In genomic region chr11:49710664-49711063, GRCm38 (mm10) we compare ENCODE assay signal across 8 mouse cellular contexts. TPM values are rescaled to one million over a fixed set of nuclear protein-coding genes. Genes with fewer than 3 reads are reported as not detected.
DNase-seq lines count a peak whose midpoint lies in the region; ATAC-seq and TF ChIP-seq lines count a peak whose summit lies in the region.

No protein-coding gene starts in this region.

- H3K27me3 ChIP-seq in heart, postnatal 0 days (ENCODE audit: control insufficient read depth, insufficient read depth, low read length), result no peaks in the 10 kb centered on the region
- H3K27me3 ChIP-seq in embryonic facial prominence, embryonic 14.5 days (replicated peaks; ENCODE audit: control insufficient read depth, insufficient read depth, low read length), result no peaks in the 10 kb centered on the region
- H3K27me3 ChIP-seq in intestine, embryonic 14.5 days (replicated peaks; ENCODE audit: control insufficient read depth, insufficient read depth, low read length), result no peaks in the 10 kb centered on the region
- no peaks in the 10 kb centered on the region for H3K27me3 ChIP-seq in midbrain, embryonic 14.5 days (ENCODE audit: control insufficient read depth, insufficient read depth, low read length)

- peaks cover 13% of the 10 kb centered on the region for H3K36me3 ChIP-seq in heart, postnatal 0 days (replicated peaks; ENCODE audit: control insufficient read depth, insufficient read depth, low read length)
- H3K36me3 ChIP-seq in embryonic facial prominence, embryonic 14.5 days (ENCODE audit: control insufficient read depth, insufficient read depth, low read length), result peaks cover 23% of the 10 kb centered on the region
- H3K36me3 ChIP-seq in intestine, embryonic 14.5 days (ENCODE audit: control insufficient read depth, insufficient read depth, low read length), result peaks cover 26% of the 10 kb centered on the region; the same call in 1 of the 2 replicates
- H3K36me3 ChIP-seq in midbrain, embryonic 14.5 days (ENCODE audit: control insufficient read depth, insufficient read depth, low read length), result peaks cover 9% of the 10 kb centered on the region; the same call in 1 of the 2 replicates

- no peak overlapping the region for H3K9ac ChIP-seq in heart, postnatal 0 days (replicated peaks; ENCODE audit: low read depth, low read length)
- peak overlapping the region; percentile 98; the same call in 1 of the 2 replicates for H3K9ac ChIP-seq in embryonic facial prominence, embryonic 14.5 days (ENCODE audit: low read depth, low read length)
- H3K9ac ChIP-seq in intestine, embryonic 14.5 days (ENCODE audit: low read length), result 0 out of 2 replicates have a peak overlapping the region, but pooled peaks have one; percentile 98
- H3K9ac ChIP-seq in midbrain, embryonic 14.5 days (replicated peaks; ENCODE audit: low read length), result 0 out of 2 replicates have a peak overlapping the region, but pooled peaks have one; percentile 12

- no peak for TF ChIP-seq EP300 in heart, postnatal 0 days (IDR thresholded peaks at IDR 0.05; ENCODE audit: low read depth)

- intact Hi-C loops in left cerebral cortex, adult 2 months (cut with DNase I), result loop anchor here (5.0 to 10.0 kb wide), 3 partner anchors 58 to 876 kb away; partner anchors contain the start of gene Mapk9

- H3K9me3 ChIP-seq in heart, postnatal 0 days (replicated peaks; ENCODE audit: control insufficient read depth, low read length), result no peaks in the 10 kb centered on the region
- no peaks in the 10 kb centered on the region for H3K9me3 ChIP-seq in embryonic facial prominence, embryonic 14.5 days (ENCODE audit: control insufficient read depth, low read length)
- no peaks in the 10 kb centered on the region for H3K9me3 ChIP-seq in intestine, embryonic 14.5 days (ENCODE audit: control insufficient read depth, low read length)
- H3K9me3 ChIP-seq in midbrain, embryonic 14.5 days (ENCODE audit: control insufficient read depth, low read length), result no peaks in the 10 kb centered on the region

- H3K4me2 ChIP-seq in heart, postnatal 0 days (ENCODE audit: low read depth, low read length), result peak overlapping the region; percentile 79; the same call in 1 of the 2 replicates
- H3K4me2 ChIP-seq in embryonic facial prominence, embryonic 14.5 days (ENCODE audit: low read depth, low read length), result peak overlapping the region; percentile 72
- H3K4me2 ChIP-seq in intestine, embryonic 14.5 days (ENCODE audit: low read length), result peak overlapping the region; percentile 66
- H3K4me2 ChIP-seq in midbrain, embryonic 14.5 days (ENCODE audit: low read length), result peak overlapping the region; percentile 72

- no peak for DNase-seq in heart, postnatal 0 days (ENCODE audit: low spot score)
- no peak for DNase-seq in heart, adult 18-20 months
- no peak for DNase-seq in embryonic facial prominence, embryonic 14.5 days (ENCODE audit: low spot score)
- no peak for DNase-seq in intestine, embryonic 14.5 days (ENCODE audit: low spot score)
- DNase-seq in midbrain, embryonic 14.5 days, result no peak
- no peak for DNase-seq in left cerebral cortex, adult 2 months (ENCODE audit: extremely low spot score in 1 of 2, low spot score in 2 of 2)
- no peak for DNase-seq in adrenal gland, postnatal 36 days
- DNase-seq in adrenal gland, postnatal 14 days, result no peak

- H3K27ac ChIP-seq in heart, postnatal 0 days (ENCODE audit: low read depth), result no peak overlapping the region
- no peak overlapping the region for H3K27ac ChIP-seq in embryonic facial prominence, embryonic 14.5 days (replicated peaks; ENCODE audit: low read depth, low read length)
- H3K27ac ChIP-seq in intestine, embryonic 14.5 days (ENCODE audit: low read depth), result no peak overlapping the region
- no peak overlapping the region for H3K27ac ChIP-seq in midbrain, embryonic 14.5 days (replicated peaks; ENCODE audit: low read depth, low read length)
- no peak overlapping the region for H3K27ac ChIP-seq in left cerebral cortex, adult 2 months

- TF ChIP-seq CTCF in heart, postnatal 0 days (IDR thresholded peaks at IDR 0.05; ENCODE audit: low read depth), result no peak
- TF ChIP-seq CTCF in left cerebral cortex, adult 2 months (IDR thresholded peaks at IDR 0.05), result no peak

- H3K4me1 ChIP-seq in heart, postnatal 0 days (ENCODE audit: control insufficient read depth, insufficient read depth), result peaks cover 15% of the 10 kb centered on the region; the same call in 1 of the 2 replicates
- H3K4me1 ChIP-seq in embryonic facial prominence, embryonic 14.5 days (ENCODE audit: control insufficient read depth, insufficient read depth, low read length), result peaks cover 18% of the 10 kb centered on the region
- peaks cover 30% of the 10 kb centered on the region; the same call in 1 of the 2 replicates for H3K4me1 ChIP-seq in intestine, embryonic 14.5 days (replicated peaks; ENCODE audit: control insufficient read depth, insufficient read depth, low read length)
- H3K4me1 ChIP-seq in midbrain, embryonic 14.5 days (ENCODE audit: control insufficient read depth, insufficient read depth, low read length), result peaks cover 30% of the 10 kb centered on the region

- ATAC-seq in heart, postnatal 0 days (ENCODE audit: insufficient read depth, low read depth), result no peak
- no peak for ATAC-seq in embryonic facial prominence, embryonic 14.5 days (ENCODE audit: low read depth)
- ATAC-seq in intestine, embryonic 14.5 days (replicated peaks; ENCODE audit: low FRiP score, low TSS enrichment, low read depth), result no peak
- ATAC-seq in midbrain, embryonic 14.5 days (ENCODE audit: low FRiP score, low TSS enrichment), result no peak

- no peak overlapping the region for H3K4me3 ChIP-seq in heart, postnatal 0 days (ENCODE audit: low read depth, low read length)
- peak overlapping the region; percentile 96 for H3K4me3 ChIP-seq in embryonic facial prominence, embryonic 14.5 days (ENCODE audit: low read depth, low read length)
- peak overlapping the region; percentile 86 for H3K4me3 ChIP-seq in intestine, embryonic 14.5 days (ENCODE audit: low read depth, low read length)
- H3K4me3 ChIP-seq in midbrain, embryonic 14.5 days (replicated peaks; ENCODE audit: low read depth, low read length), result peak overlapping the region; percentile 98
- no peak overlapping the region; the same call in 1 of the 2 replicates for H3K4me3 ChIP-seq in left cerebral cortex, adult 2 months

- 63% methylated on average over 2 of the region's 2 CpGs for WGBS in heart, postnatal 0 days
- 49% methylated on average over 2 of the region's 2 CpGs for WGBS in embryonic facial prominence, embryonic 14.5 days
- WGBS in intestine, embryonic 14.5 days, result 53% methylated on average over 2 of the region's 2 CpGs
- WGBS in midbrain, embryonic 14.5 days, result 79% methylated on average over 2 of the region's 2 CpGs

RNA-seq across cellular contexts. Expression of gene Cnot6, which starts 1.9 kb away (rescaled TPM):
- total RNA-seq in heart, postnatal 0 days (2014; rRNA removed; ENCODE audit: low replicate concordance), result 21.4 and 36.6 TPM in 2 replicates
- polyA plus RNA-seq in heart, postnatal 0 days (2015; fragmentation: Nextera tagmentation; extraction: Ambion mirVana), result 19.6 and 19.8 TPM in 2 replicates
- 10 to 100 TPM; 21.0 to 21.5 TPM for total RNA-seq in heart, adult 18-20 months (2021)
- polyA plus RNA-seq in embryonic facial prominence, embryonic 14.5 days (2014; fragmentation: Nextera tagmentation; extraction: Ambion mirVana), result 56.4 and 60.1 TPM in 2 replicates
- polyA plus RNA-seq in intestine, embryonic 14.5 days (2014; fragmentation: Nextera tagmentation; extraction: Ambion mirVana), result 48.5 and 53.3 TPM in 2 replicates
- polyA plus RNA-seq in midbrain, embryonic 14.5 days (2014; fragmentation: Nextera tagmentation; extraction: Ambion mirVana), result 55.9 and 57.6 TPM in 2 replicates
- total RNA-seq in left cerebral cortex, adult 2 months (2021), result 10 to 100 TPM; 48.7 to 50.8 TPM
- 10 to 100 TPM; 49.4 to 51.0 TPM for total RNA-seq in adrenal gland, postnatal 36 days (2021)
- 54.5 and 54.9 TPM in 2 replicates for total RNA-seq in adrenal gland, postnatal 14 days (2021)

RNA-seq across cellular contexts. Expression of gene Scgb3a1, which starts 47.3 kb away (rescaled TPM):
- total RNA-seq in heart, postnatal 0 days (2014; rRNA removed; ENCODE audit: low replicate concordance), result 2.0 and 82.4 TPM in 2 replicates
- polyA plus RNA-seq in heart, postnatal 0 days (2015; fragmentation: Nextera tagmentation; extraction: Ambion mirVana), result 2.0 and 301 TPM in 2 replicates
- 100 to 1,000 TPM in 1 of 2 experiments, not detected in 1; 127 TPM for total RNA-seq in heart, adult 18-20 months (2021)
- not detected in 2 replicates for polyA plus RNA-seq in embryonic facial prominence, embryonic 14.5 days (2014; fragmentation: Nextera tagmentation; extraction: Ambion mirVana)
- not detected in 2 replicates for polyA plus RNA-seq in intestine, embryonic 14.5 days (2014; fragmentation: Nextera tagmentation; extraction: Ambion mirVana)
- polyA plus RNA-seq in midbrain, embryonic 14.5 days (2014; fragmentation: Nextera tagmentation; extraction: Ambion mirVana), result not detected in 2 replicates
- total RNA-seq in left cerebral cortex, adult 2 months (2021), result not detected
- not detected for total RNA-seq in adrenal gland, postnatal 36 days (2021)
- not detected in 2 replicates for total RNA-seq in adrenal gland, postnatal 14 days (2021)

Comparison
In these comparisons a context has a peak if more than half of its experiments do, and no peak if none do; other contexts are left out.
1. H3K4me3 ChIP-seq: peak in embryonic facial prominence, embryonic 14.5 days (single experiment), intestine, embryonic 14.5 days (single experiment) and midbrain, embryonic 14.5 days (single experiment); none in heart, postnatal 0 days (single experiment) and left cerebral cortex, adult 2 months (single experiment).
2. Peak in every context shown above with its lines, with median percentiles within 50 percentile points of each other: H3K4me2 ChIP-seq.